Mouse (Mus musculus): ENCODE data around the gene Atxn2l. TPM values are rescaled to one million over a fixed set of nuclear protein-coding genes. Genes with fewer than 3 reads are reported as not detected.

The Atxn2l gene
- polyA plus RNA-seq, 1 experiment from 2014 or later = 24.5 TPM

DNA sequence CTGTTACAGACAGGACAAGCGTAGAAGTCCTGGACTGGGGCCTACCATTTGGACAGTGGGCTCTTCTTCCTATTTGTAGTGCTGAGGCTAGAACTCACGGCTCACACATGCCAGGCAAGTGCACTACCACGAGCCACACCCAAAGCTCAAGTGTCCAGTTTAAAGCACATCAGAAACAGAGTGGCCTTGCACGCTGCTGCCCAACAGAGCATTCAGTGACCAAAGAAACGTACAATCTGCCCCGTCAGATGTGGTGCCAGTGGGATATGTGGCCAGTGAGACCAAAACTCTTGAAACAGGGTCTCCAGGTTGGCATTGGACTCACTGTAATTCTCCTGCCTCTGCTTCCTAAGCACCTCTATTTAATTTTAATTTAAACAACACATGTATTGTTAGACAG lies 52.6 kb downstream of the Atxn2l start:
- H3K4me3 ChIP-seq (ENCODE audit: low read depth, low read length) = no peak overlapping the region
- H3K9me3 ChIP-seq (replicated peaks; ENCODE audit: control insufficient read depth, low read length) = no peaks in the 10 kb centered on the region
- H3K4me1 ChIP-seq (ENCODE audit: control insufficient read depth, low read depth, low read length) = no peaks in the 10 kb centered on the region
- WGBS (ENCODE audit: insufficient replicate concordance) = 79% methylated on average over 6 of the region's 6 CpGs
- H3K9ac ChIP-seq (ENCODE audit: low read depth, low read length) = no peak overlapping the region
- H3K27me3 ChIP-seq (ENCODE audit: control insufficient read depth, insufficient read depth, low read depth, low read length) = no peaks in the 10 kb centered on the region
- H3K27ac ChIP-seq (ENCODE audit: low read length) = no peak overlapping the region
- H3K4me2 ChIP-seq (ENCODE audit: low read depth, low read length) = no peak overlapping the region
- ATAC-seq (ENCODE audit: low read depth) = no peak
- H3K36me3 ChIP-seq (ENCODE audit: control insufficient read depth, insufficient read depth) = no peaks in the 10 kb centered on the region

DNA sequence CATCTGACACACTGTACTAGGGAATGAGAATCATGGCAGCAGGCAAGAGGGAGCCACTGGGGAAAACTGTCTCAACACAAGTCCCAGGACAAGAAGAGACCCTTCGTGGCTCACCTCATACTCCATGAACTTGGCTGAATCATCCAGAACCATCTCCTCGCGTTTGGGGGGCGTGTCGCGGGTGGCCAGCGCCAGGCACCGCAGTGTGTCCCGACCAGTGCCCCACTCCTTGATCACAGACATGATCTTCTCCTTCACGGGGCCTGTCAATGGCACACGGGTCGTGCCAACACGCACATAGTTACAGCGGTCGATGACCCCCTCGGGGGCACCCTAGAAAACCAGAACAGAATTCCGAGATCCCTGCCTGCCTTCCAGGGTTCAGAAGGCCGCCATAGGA lies 53.2 kb downstream of the Atxn2l start:
- 76% methylated on average over 18 of the region's 18 CpGs for WGBS (ENCODE audit: insufficient replicate concordance)
- no peak overlapping the region for H3K4me3 ChIP-seq (ENCODE audit: low read depth, low read length)
- H3K36me3 ChIP-seq (ENCODE audit: control insufficient read depth, insufficient read depth) = no peaks in the 10 kb centered on the region
- no peaks in the 10 kb centered on the region for H3K27me3 ChIP-seq (ENCODE audit: control insufficient read depth, insufficient read depth, low read depth, low read length)
- H3K4me1 ChIP-seq (ENCODE audit: control insufficient read depth, low read depth, low read length) = no peaks in the 10 kb centered on the region
- no peaks in the 10 kb centered on the region for H3K9me3 ChIP-seq (replicated peaks; ENCODE audit: control insufficient read depth, low read length)
- no peak for ATAC-seq (ENCODE audit: low read depth)
- H3K27ac ChIP-seq (ENCODE audit: low read length) = no peak overlapping the region
- no peak overlapping the region for H3K4me2 ChIP-seq (ENCODE audit: low read depth, low read length)
- no peak overlapping the region for H3K9ac ChIP-seq (ENCODE audit: low read depth, low read length)

DNA sequence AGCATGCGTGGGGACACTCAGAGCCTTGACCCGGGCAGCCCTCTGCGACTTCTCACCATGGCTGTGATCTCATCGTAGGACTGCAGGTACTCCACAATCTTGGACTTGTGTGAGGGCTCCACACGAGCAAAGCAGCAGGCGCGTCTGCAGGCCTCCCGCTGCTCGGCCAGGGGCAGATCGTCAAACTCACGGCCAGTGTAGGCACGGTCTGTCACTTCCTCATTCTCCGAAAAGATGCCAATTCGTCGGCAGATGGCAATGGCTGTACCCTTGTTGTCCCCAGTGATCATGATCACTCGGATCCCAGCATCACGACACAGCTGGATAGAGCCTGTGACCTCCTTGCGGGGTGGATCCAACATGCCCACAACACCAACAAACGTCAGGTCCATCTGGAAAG lies 54.8 kb downstream of the Atxn2l start:
- H3K27ac ChIP-seq (ENCODE audit: low read length) = no peak overlapping the region
- ATAC-seq (ENCODE audit: low read depth) = no peak
- no peaks in the 10 kb centered on the region for H3K27me3 ChIP-seq (ENCODE audit: control insufficient read depth, insufficient read depth, low read depth, low read length)
- H3K36me3 ChIP-seq (ENCODE audit: control insufficient read depth, insufficient read depth) = no peaks in the 10 kb centered on the region
- 66% methylated on average over 19 of the region's 19 CpGs for WGBS (ENCODE audit: insufficient replicate concordance)
- H3K9me3 ChIP-seq (replicated peaks; ENCODE audit: control insufficient read depth, low read length) = no peaks in the 10 kb centered on the region
- no peak overlapping the region for H3K9ac ChIP-seq (ENCODE audit: low read depth, low read length)
- no peak overlapping the region for H3K4me3 ChIP-seq (ENCODE audit: low read depth, low read length)
- no peaks in the 10 kb centered on the region for H3K4me1 ChIP-seq (ENCODE audit: control insufficient read depth, low read depth, low read length)
- H3K4me2 ChIP-seq (ENCODE audit: low read depth, low read length) = no peak overlapping the region

DNA sequence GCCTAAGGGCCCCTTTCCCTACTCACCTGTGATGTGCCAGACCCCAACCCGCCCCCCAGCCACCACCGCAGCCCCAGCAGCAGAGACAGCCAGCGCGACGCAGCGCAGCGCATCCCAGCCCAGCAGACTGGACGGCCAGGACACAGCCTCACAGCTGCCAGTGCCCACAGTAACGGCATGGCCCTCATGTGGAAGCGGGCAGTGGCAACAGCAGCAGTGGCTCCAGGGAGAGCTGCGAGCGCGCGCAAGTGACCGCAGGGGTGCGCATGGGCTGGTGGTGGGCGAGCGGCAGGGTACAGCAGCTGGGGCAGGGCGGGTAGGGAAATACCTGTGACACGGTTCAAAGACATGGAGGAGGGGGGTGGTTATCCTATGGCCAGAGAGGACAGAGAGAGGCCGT lies 57.0 kb downstream of the Atxn2l start:
- WGBS (ENCODE audit: insufficient replicate concordance) = 87% methylated on average over 21 of the region's 21 CpGs
- no peaks in the 10 kb centered on the region for H3K36me3 ChIP-seq (ENCODE audit: control insufficient read depth, insufficient read depth)
- H3K9ac ChIP-seq (ENCODE audit: low read depth, low read length) = no peak overlapping the region
- H3K4me2 ChIP-seq (ENCODE audit: low read depth, low read length) = no peak overlapping the region
- no peaks in the 10 kb centered on the region for H3K4me1 ChIP-seq (ENCODE audit: control insufficient read depth, low read depth, low read length)
- H3K9me3 ChIP-seq (replicated peaks; ENCODE audit: control insufficient read depth, low read length) = no peaks in the 10 kb centered on the region
- ATAC-seq (ENCODE audit: low read depth) = no peak
- H3K4me3 ChIP-seq (ENCODE audit: low read depth, low read length) = no peak overlapping the region
- no peak overlapping the region for H3K27ac ChIP-seq (ENCODE audit: low read length)
- H3K27me3 ChIP-seq (ENCODE audit: control insufficient read depth, insufficient read depth, low read depth, low read length) = no peaks in the 10 kb centered on the region

DNA sequence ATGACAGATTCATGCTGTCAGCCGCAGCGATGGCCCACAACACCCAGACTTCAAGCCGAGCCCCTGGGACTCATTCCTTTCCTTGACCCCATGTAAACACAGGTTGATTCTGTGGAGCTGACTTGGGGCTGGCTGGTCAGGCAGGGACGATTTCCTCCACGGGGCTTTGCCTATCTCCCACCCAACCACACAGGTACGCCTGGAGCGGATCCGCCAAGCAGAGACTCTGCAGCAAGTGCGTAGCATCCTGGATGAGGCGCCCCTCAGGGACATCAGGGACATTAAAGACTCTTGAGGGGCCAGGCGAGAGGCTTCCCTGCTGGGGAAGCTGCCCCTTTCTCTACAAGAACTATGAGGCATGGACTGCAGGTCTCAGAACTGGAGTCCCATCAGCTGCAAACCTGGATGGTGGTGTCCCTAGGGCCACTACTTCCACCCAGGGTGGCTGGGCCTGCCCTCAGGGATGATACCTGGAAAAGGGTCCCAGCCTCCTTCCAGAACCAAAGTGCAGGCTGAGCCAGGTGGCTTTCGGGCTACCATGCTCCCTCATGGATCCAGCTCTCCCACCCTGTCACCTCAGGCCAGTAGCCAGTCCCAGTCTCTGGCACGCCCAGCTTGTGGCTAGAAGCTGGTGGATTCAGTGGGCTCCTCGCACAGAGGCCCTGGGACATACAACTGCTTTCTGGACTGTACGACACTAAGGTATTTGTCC lies 58.0 kb downstream of the Atxn2l start:
- Histone ChIP-seq H3K4me1 (ENCODE audit: control insufficient read depth, low read depth, low read length) (no peaks in the 10 kb centered on the region), H3K4me3 (ENCODE audit: low read depth, low read length) (no peak overlapping the region), H3K4me2 (ENCODE audit: low read depth, low read length) (no peak overlapping the region), H3K9me3 (replicated peaks; ENCODE audit: control insufficient read depth, low read length) (no peaks in the 10 kb centered on the region), H3K27me3 (ENCODE audit: control insufficient read depth, insufficient read depth, low read depth, low read length) (no peaks in the 10 kb centered on the region), H3K27ac (ENCODE audit: low read length) (no peak overlapping the region), H3K36me3 (ENCODE audit: control insufficient read depth, insufficient read depth) (no peaks in the 10 kb centered on the region), H3K9ac (ENCODE audit: low read depth, low read length) (no peak overlapping the region)
- ATAC-seq (ENCODE audit: low read depth) = no peak
- 81% methylated on average over 15 of the region's 15 CpGs for WGBS (ENCODE audit: insufficient replicate concordance)

DNA sequence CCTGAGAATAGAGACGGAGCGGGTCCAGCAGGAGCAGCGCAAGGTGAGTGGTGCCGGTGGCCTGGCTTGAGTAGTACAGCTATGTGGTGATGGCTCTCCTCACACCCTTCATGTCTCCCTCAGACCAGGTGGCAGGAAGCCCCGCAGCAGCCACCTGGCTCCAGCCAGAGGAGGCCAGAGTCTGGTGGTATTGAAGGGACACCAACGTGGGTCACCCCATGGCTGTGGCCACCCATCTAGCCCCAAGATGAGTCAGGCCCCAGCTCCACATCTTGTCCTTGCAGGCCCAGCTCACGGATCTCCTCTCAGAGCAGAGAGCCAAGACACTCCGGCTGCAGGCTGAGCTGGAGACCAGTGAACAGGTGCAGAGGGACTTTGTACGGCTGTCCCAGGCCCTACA lies 58.7 kb downstream of the Atxn2l start:
- no peaks in the 10 kb centered on the region for H3K36me3 ChIP-seq (ENCODE audit: control insufficient read depth, insufficient read depth)
- no peaks in the 10 kb centered on the region for H3K9me3 ChIP-seq (replicated peaks; ENCODE audit: control insufficient read depth, low read length)
- no peaks in the 10 kb centered on the region for H3K4me1 ChIP-seq (ENCODE audit: control insufficient read depth, low read depth, low read length)
- WGBS (ENCODE audit: insufficient replicate concordance) = 84% methylated on average over 9 of the region's 9 CpGs
- H3K27me3 ChIP-seq (ENCODE audit: control insufficient read depth, insufficient read depth, low read depth, low read length) = no peaks in the 10 kb centered on the region
- no peak overlapping the region for H3K27ac ChIP-seq (ENCODE audit: low read length)
- no peak overlapping the region for H3K9ac ChIP-seq (ENCODE audit: low read depth, low read length)
- H3K4me2 ChIP-seq (ENCODE audit: low read depth, low read length) = no peak overlapping the region
- no peak for ATAC-seq (ENCODE audit: low read depth)
- H3K4me3 ChIP-seq (ENCODE audit: low read depth, low read length) = no peak overlapping the region

DNA sequence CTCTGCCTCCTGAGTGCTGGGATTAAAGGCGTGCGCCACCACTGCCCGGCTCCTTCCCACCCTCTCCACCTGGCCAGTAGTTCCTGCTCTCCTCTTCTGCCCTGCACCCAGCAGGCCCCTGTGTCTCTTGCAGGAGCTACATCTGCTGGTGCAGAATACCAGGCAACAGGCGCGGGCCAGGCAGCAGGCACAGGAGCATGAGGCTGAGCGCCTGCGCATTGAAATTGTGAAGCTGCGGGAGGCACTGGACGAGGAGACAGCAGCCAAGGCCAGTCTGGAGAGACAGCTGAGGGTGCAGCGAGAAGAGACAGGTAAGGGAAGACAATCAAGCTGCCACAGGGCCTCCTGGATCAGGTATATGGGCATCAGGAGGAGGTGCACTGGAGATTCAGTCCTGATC lies 59.2 kb downstream of the Atxn2l start:
- H3K4me2 ChIP-seq (ENCODE audit: low read depth, low read length) = no peak overlapping the region
- H3K36me3 ChIP-seq (ENCODE audit: control insufficient read depth, insufficient read depth) = no peaks in the 10 kb centered on the region
- H3K4me3 ChIP-seq (ENCODE audit: low read depth, low read length) = no peak overlapping the region
- no peaks in the 10 kb centered on the region for H3K4me1 ChIP-seq (ENCODE audit: control insufficient read depth, low read depth, low read length)
- H3K27ac ChIP-seq (ENCODE audit: low read length) = no peak overlapping the region
- 78% methylated on average over 10 of the region's 10 CpGs for WGBS (ENCODE audit: insufficient replicate concordance)
- ATAC-seq (ENCODE audit: low read depth) = no peak
- H3K9ac ChIP-seq (ENCODE audit: low read depth, low read length) = no peak overlapping the region
- H3K9me3 ChIP-seq (replicated peaks; ENCODE audit: control insufficient read depth, low read length) = no peaks in the 10 kb centered on the region
- H3K27me3 ChIP-seq (ENCODE audit: control insufficient read depth, insufficient read depth, low read depth, low read length) = no peaks in the 10 kb centered on the region

Other genes with a start within 250 kb of the Atxn2l start
- 1.1 and 1.5 TPM in 2 replicates for gene Sbk1, start 230.8 kb downstream of the Atxn2l start, polyA plus RNA-seq (2015; fragmentation: Nextera tagmentation; extraction: Ambion mirVana)
- gene Lat, start 133.9 kb downstream of the Atxn2l start, polyA plus RNA-seq (2015; fragmentation: Nextera tagmentation; extraction: Ambion mirVana) = 5.4 and 6.3 TPM in 2 replicates
- 16.1 and 18.3 TPM in 2 replicates for gene Spns1, start 126.0 kb downstream of the Atxn2l start, polyA plus RNA-seq (2015; fragmentation: Nextera tagmentation; extraction: Ambion mirVana)
- gene Nfatc2ip, start 106.7 kb downstream of the Atxn2l start, polyA plus RNA-seq (2015; fragmentation: Nextera tagmentation; extraction: Ambion mirVana) = 1.7 and 1.9 TPM in 2 replicates
- gene Cd19, start 88.5 kb downstream of the Atxn2l start, polyA plus RNA-seq (2015; fragmentation: Nextera tagmentation; extraction: Ambion mirVana) = 3.6 and 4.7 TPM in 2 replicates
- 6.0 and 6.3 TPM in 2 replicates for gene Rabep2, start 74.7 kb downstream of the Atxn2l start, polyA plus RNA-seq (2015; fragmentation: Nextera tagmentation; extraction: Ambion mirVana)
- 8.7 and 22.0 TPM in 2 replicates for gene Atp2a1, start 40.3 kb downstream of the Atxn2l start, polyA plus RNA-seq (2015; fragmentation: Nextera tagmentation; extraction: Ambion mirVana)
- gene Sh2b1, start 28.0 kb downstream of the Atxn2l start, polyA plus RNA-seq (2015; fragmentation: Nextera tagmentation; extraction: Ambion mirVana) = 14.2 and 14.5 TPM in 2 replicates
- 81.0 and 84.0 TPM in 2 replicates for gene Tufm, start 16.1 kb downstream of the Atxn2l start, polyA plus RNA-seq (2015; fragmentation: Nextera tagmentation; extraction: Ambion mirVana)
- gene Eif3c, start 63.0 kb upstream of the Atxn2l start, polyA plus RNA-seq (2015; fragmentation: Nextera tagmentation; extraction: Ambion mirVana) = 87.8 and 93.1 TPM in 2 replicates
- 2.3 and 2.4 TPM in 2 replicates for gene Apobr, start 81.5 kb upstream of the Atxn2l start, polyA plus RNA-seq (2015; fragmentation: Nextera tagmentation; extraction: Ambion mirVana)
- 11.7 and 11.9 TPM in 2 replicates for gene Cln3, start 82.4 kb upstream of the Atxn2l start, polyA plus RNA-seq (2015; fragmentation: Nextera tagmentation; extraction: Ambion mirVana)
- 0.09 and 0.27 TPM in 2 replicates for gene Il27, start 91.5 kb upstream of the Atxn2l start, polyA plus RNA-seq (2015; fragmentation: Nextera tagmentation; extraction: Ambion mirVana)
- gene Nupr1, start 127.4 kb upstream of the Atxn2l start, polyA plus RNA-seq (2015; fragmentation: Nextera tagmentation; extraction: Ambion mirVana) = 4.2 and 5.8 TPM in 2 replicates
- gene Sgf29, start 145.9 kb upstream of the Atxn2l start, polyA plus RNA-seq (2015; fragmentation: Nextera tagmentation; extraction: Ambion mirVana) = 20.8 and 28.6 TPM in 2 replicates
- gene Sult1a1, start 173.0 kb upstream of the Atxn2l start, polyA plus RNA-seq (2015; fragmentation: Nextera tagmentation; extraction: Ambion mirVana) = 69.5 and 88.7 TPM in 2 replicates
- gene Bola2, start 192.0 kb upstream of the Atxn2l start, polyA plus RNA-seq (2015; fragmentation: Nextera tagmentation; extraction: Ambion mirVana) = 72.6 and 78.4 TPM in 2 replicates
- gene Slx1b, start 192.3 kb upstream of the Atxn2l start, polyA plus RNA-seq (2015; fragmentation: Nextera tagmentation; extraction: Ambion mirVana) = 2.4 and 2.8 TPM in 2 replicates
- gene Coro1a, start 204.3 kb upstream of the Atxn2l start, polyA plus RNA-seq (2015; fragmentation: Nextera tagmentation; extraction: Ambion mirVana) = 98.9 and 105 TPM in 2 replicates